Mouse (Mus musculus): ENCODE measurements around the gene Olfr1212. TPM values are rescaled to one million over a fixed set of nuclear protein-coding genes. Genes with fewer than 3 reads are reported as not detected.

Gene Olfr1212
- not detected for total RNA-seq (2022)

GRCm38 (mm10) chr2:88953669-88954068 is at the start of gene Olfr1212:
TSS of gene Olfr1212 (plus strand) at chr2:88953969.
- no peak for DNase-seq (ENCODE audit: low spot score in 2 of 2)

GRCm38 (mm10) chr2:88915057-88915456 is 38.7 kb upstream of the Olfr1212 start, which contains the start of gene Olfr1209:
TSS of gene Olfr1209 (minus strand) at chr2:88915157.
- no peak for DNase-seq (ENCODE audit: low spot score in 2 of 2)

GRCm38 (mm10) chr2:88938011-88938410 is 15.8 kb upstream of the Olfr1212 start, which contains the start of gene Olfr1211:
TSS of gene Olfr1211 (minus strand) at chr2:88938111.
- DNase-seq (ENCODE audit: low spot score in 2 of 2), result no peak

GRCm38 (mm10) chr2:88980181-88980580 is 26.4 kb downstream of the Olfr1212 start, which contains the start of gene Gm13762:
TSS of gene Gm13762 (minus strand) at chr2:88980281.
- no peak for DNase-seq (ENCODE audit: low spot score in 2 of 2)

GRCm38 (mm10) chr2:88992553-88992952 is 38.8 kb downstream of the Olfr1212 start, which contains the start of gene Olfr1214:
TSS of gene Olfr1214 (minus strand) at chr2:88992653.
- DNase-seq (ENCODE audit: low spot score in 2 of 2), result no peak

GRCm38 (mm10) chr2:89006873-89007272 is 53.1 kb downstream of the Olfr1212 start, which contains the start of gene Olfr1215:
TSS of gene Olfr1215 (minus strand) at chr2:89006973.
- DNase-seq (ENCODE audit: low spot score in 2 of 2), result no peak

Other genes with a start within 250 kb of the Olfr1212 start
- not detected for gene Olfr1196, start 249.4 kb upstream of the Olfr1212 start, total RNA-seq (2022)
- not detected for gene Olfr1197, start 221.6 kb upstream of the Olfr1212 start, total RNA-seq (2022)
- gene Olfr1198, start 202.6 kb upstream of the Olfr1212 start, total RNA-seq (2022), result not detected
- not detected for gene Olfr1199, start 193.5 kb upstream of the Olfr1212 start, total RNA-seq (2022)
- gene Olfr1200, start 183.5 kb upstream of the Olfr1212 start, total RNA-seq (2022), result not detected
- gene Olfr1201, start 160.9 kb upstream of the Olfr1212 start, total RNA-seq (2022), result not detected
- gene Olfr1202, start 139.5 kb upstream of the Olfr1212 start, total RNA-seq (2022), result not detected
- gene Olfr1205, start 124.2 kb upstream of the Olfr1212 start, total RNA-seq (2022), result not detected
- not detected for gene Olfr1204, start 104.7 kb upstream of the Olfr1212 start, total RNA-seq (2022)
- gene Olfr1206, start 90.7 kb upstream of the Olfr1212 start, total RNA-seq (2022), result not detected
- not detected for gene Olfr1208, start 51.7 kb upstream of the Olfr1212 start, total RNA-seq (2022)
- gene Olfr1209, start 38.8 kb upstream of the Olfr1212 start, total RNA-seq (2022), result not detected
- gene Olfr1211, start 15.9 kb upstream of the Olfr1212 start, total RNA-seq (2022), result not detected
- gene Gm13762, start 26.3 kb downstream of the Olfr1212 start, total RNA-seq (2022), result not detected
- not detected for gene Olfr1214, start 38.7 kb downstream of the Olfr1212 start, total RNA-seq (2022)
- gene Olfr1215, start 53.0 kb downstream of the Olfr1212 start, total RNA-seq (2022), result not detected
- gene Olfr1216, start 64.4 kb downstream of the Olfr1212 start, total RNA-seq (2022), result not detected
- gene Olfr1217, start 78.1 kb downstream of the Olfr1212 start, total RNA-seq (2022), result not detected
- gene Olfr1218, start 107.2 kb downstream of the Olfr1212 start, total RNA-seq (2022), result not detected
- not detected for gene Olfr1219, start 129.5 kb downstream of the Olfr1212 start, total RNA-seq (2022)
- gene Olfr1220, start 152.9 kb downstream of the Olfr1212 start, total RNA-seq (2022), result not detected
- not detected for gene Olfr1221, start 163.3 kb downstream of the Olfr1212 start, total RNA-seq (2022)
- not detected for gene Olfr1222, start 179.1 kb downstream of the Olfr1212 start, total RNA-seq (2022)
- not detected for gene Olfr1223, start 197.6 kb downstream of the Olfr1212 start, total RNA-seq (2022)
- not detected for gene Olfr1224-ps1, start 210.1 kb downstream of the Olfr1212 start, total RNA-seq (2022)
- gene Olfr1225, start 220.7 kb downstream of the Olfr1212 start, total RNA-seq (2022), result not detected
- not detected for gene Olfr1226, start 246.1 kb downstream of the Olfr1212 start, total RNA-seq (2022)

Measured in layer of hippocampus, adult 8-10 months (tissue).